Mouse (Mus musculus) embryonic fibroblast, embryonic 13.5 days (primary cell): Measurements from ENCODE around the gene Cenpu.

Source experiments
- CTCF ChIP-seq: IDR thresholded peaks from 2 replicates; pipeline ENCODE4 v1.5.1; 2011; ENCODE audit warnings: mild to moderate bottlenecking, control low read depth, low read length, moderate library complexity, borderline replicate concordance; ENCODE audit not compliant: insufficient read depth
- POLR2A ChIP-seq: IDR thresholded peaks from 2 replicates; pipeline ENCODE4 v1.6.1; 2011; ENCODE audit warnings: low read depth, mild to moderate bottlenecking, control low read depth, low read length, moderate library complexity

GRCm38 (mm10) chr8:46546431-46547176 is 5.2 kb upstream of the Cenpu start:
- TF ChIP-seq CTCF (no peak), POLR2A (no peak)
